Mouse (Mus musculus) gastrocnemius, postnatal 14 days (tissue): ENCODE measurements at regions not wholly inside any gene's neighbourhood (a gene's known extent, or its start where the extent isn't known, plus 50 kb on each side); places are given as distances from the start of the nearest gene placed in this dataset.

Source experiments
- DNase-seq: peaks from one replicate; pipeline ENCODE4 v3.0.0; 2021; ENCODE audit warnings: mixed read lengths
- intact Hi-C: fragments of 180-260 bp; cut with DNase I; formaldehyde crosslinking; loops from one replicate; pipeline ENCODE4 v1.15.1; 2025; ENCODE audit warnings: low total_unique reads

GRCm38 (mm10) chr2:160075694-160076093 lies 258.3 kb downstream of the Gm826 start:
- DNase-seq: no peak
- intact Hi-C loops: no loop called here

- DNase-seq: no peak
- intact Hi-C loops: no loop called here
Measured at GRCm38 (mm10) chr2:160070441-160070840, 263.5 kb downstream of the Gm826 start.

- DNase-seq: no peak
- intact Hi-C loops: no loop called here
Measured at GRCm38 (mm10) chr2:160068772-160069171, 265.2 kb downstream of the Gm826 start.

GRCm38 (mm10) chr2:160067904-160068303 lies 266.1 kb downstream of the Gm826 start:
- DNase-seq: no peak
- intact Hi-C loops: no loop called here

- intact Hi-C loops: no loop called here
- DNase-seq: peak; percentile 63
Measured at GRCm38 (mm10) chr2:160066491-160067303, 267.3 kb downstream of the Gm826 start.

- no peak for DNase-seq
- intact Hi-C loops: no loop called here
Measured at GRCm38 (mm10) chr2:160062148-160062937, 271.6 kb downstream of the Gm826 start.

- intact Hi-C loops: no loop called here
- DNase-seq: no peak
Measured at GRCm38 (mm10) chr2:160060091-160060490, 273.9 kb downstream of the Gm826 start.

- DNase-seq: no peak
- intact Hi-C loops: no loop called here
Measured at GRCm38 (mm10) chr2:160057211-160057610, 276.8 kb downstream of the Gm826 start.

- intact Hi-C loops: no loop called here
Measured at GRCm38 (mm10) chr2:160054411-160054810, 279.6 kb downstream of the Gm826 start.

GRCm38 (mm10) chr2:160048286-160048685 lies 285.7 kb downstream of the Gm826 start:
- intact Hi-C loops: no loop called here
- no peak for DNase-seq

More at GRCm38 (mm10) chr2:160054411-160054810, 279.6 kb downstream of the Gm826 start:
- no peak for DNase-seq

GRCm38 (mm10) chr2:160046881-160047543 lies 286.9 kb downstream of the Gm826 start:
- DNase-seq: no peak

GRCm38 (mm10) chr2:160044591-160044990 lies 289.4 kb downstream of the Gm826 start:
- intact Hi-C loops: no loop called here
- peak; percentile 30 for DNase-seq

More at GRCm38 (mm10) chr2:160046881-160047543, 286.9 kb downstream of the Gm826 start:
- intact Hi-C loops: no loop called here

GRCm38 (mm10) chr2:160044184-160044583 lies 289.8 kb downstream of the Gm826 start:
- peak; percentile 78 for DNase-seq
- intact Hi-C loops: no loop called here

- intact Hi-C loops: no loop called here
- DNase-seq: no peak
Measured at GRCm38 (mm10) chr2:160029432-160029831, 304.5 kb downstream of the Gm826 start.

- intact Hi-C loops: no loop called here
- DNase-seq: no peak
Measured at GRCm38 (mm10) chr2:160028459-160028858, 305.5 kb downstream of the Gm826 start.

GRCm38 (mm10) chr2:160025911-160026310 lies 308.1 kb downstream of the Gm826 start:
- intact Hi-C loops: no loop called here
- no peak for DNase-seq

- intact Hi-C loops: no loop called here
- DNase-seq: no peak
Measured at GRCm38 (mm10) chr2:160021541-160021940, 312.4 kb downstream of the Gm826 start.

- DNase-seq: no peak
- intact Hi-C loops: no loop called here
Measured at GRCm38 (mm10) chr2:160020876-160021275, 313.1 kb downstream of the Gm826 start.

- intact Hi-C loops: no loop called here
Measured at GRCm38 (mm10) chr2:160017020-160017812, 316.7 kb downstream of the Gm826 start.

More at GRCm38 (mm10) chr2:160017020-160017812, 316.7 kb downstream of the Gm826 start:
- no peak for DNase-seq
